Mouse (Mus musculus): Measurements from ENCODE around the gene Trim54.

DNA sequence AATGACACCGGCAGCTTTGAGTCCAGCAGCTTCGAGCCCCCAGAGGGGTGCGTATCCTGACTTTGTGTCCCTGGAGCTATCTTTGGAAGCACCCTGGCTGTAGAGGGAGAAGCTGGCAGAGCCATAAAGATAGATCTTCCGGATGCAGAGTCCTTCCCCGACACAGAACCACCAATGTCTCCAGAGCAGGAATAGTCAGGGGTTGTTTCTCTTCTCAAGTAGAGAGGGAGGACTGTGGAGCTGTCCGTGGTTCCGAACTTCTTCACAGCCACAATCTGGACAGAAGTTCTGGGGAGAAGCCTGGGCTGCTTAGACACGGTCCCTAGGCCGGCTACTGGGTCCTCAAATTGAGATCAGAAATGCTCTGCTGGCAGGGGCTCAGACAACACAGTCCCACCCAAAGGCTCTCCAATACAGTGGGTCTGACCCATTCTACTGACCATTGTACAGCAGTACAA is 22.5 kb downstream of the Trim54 start:
- no peak for TF ChIP-seq EP300 (IDR thresholded peaks at IDR 0.05; ENCODE audit: low read depth)
- no peak for TF ChIP-seq CTCF (IDR thresholded peaks at IDR 0.05; ENCODE audit: low read depth)

Data from liver, postnatal 0 days (tissue).